Mouse (Mus musculus): ENCODE results near the gene Srsf7.

DNA sequence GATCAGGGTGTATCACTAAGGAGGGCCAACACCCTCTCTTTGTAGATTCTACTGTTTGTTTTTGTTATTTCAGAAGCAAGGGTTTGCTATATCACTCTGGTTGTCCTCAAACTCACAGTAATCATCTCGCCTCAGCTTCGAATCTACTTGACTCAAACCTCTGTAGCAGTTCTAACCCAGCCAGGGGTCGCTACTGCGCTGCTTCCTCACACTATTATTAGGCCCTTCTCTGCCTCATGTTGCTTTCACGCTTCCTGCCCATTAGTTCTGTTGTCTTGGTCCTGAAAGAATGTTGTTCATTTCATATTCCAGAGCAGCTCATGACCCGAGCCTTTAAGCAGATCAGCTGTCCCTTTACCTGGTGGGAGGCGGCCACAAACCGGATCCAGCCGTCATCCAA, 34.5 kb upstream of the Srsf7 start:
- TF ChIP-seq GATA1 (IDR thresholded peaks at IDR 0.05; ENCODE audit: borderline replicate concordance, low read length) (no peak), CTCF (IDR thresholded peaks at IDR 0.05; ENCODE audit: low read depth, low read length) (no peak), TAL1 (conservative IDR thresholded peaks at IDR 0.05; ENCODE audit: low read depth, low read length) (no peak), POLR2AphosphoS5 (IDR thresholded peaks at IDR 0.05; ENCODE audit: insufficient replicate concordance, low read depth, low read length) (no peak), GATA2 (IDR thresholded peaks at IDR 0.05; ENCODE audit: borderline replicate concordance, low read depth, low read length) (no peak)

All from G1E (cell line).